10 mouse cellular contexts compared by ENCODE assay signal in the genomic region with DNA sequence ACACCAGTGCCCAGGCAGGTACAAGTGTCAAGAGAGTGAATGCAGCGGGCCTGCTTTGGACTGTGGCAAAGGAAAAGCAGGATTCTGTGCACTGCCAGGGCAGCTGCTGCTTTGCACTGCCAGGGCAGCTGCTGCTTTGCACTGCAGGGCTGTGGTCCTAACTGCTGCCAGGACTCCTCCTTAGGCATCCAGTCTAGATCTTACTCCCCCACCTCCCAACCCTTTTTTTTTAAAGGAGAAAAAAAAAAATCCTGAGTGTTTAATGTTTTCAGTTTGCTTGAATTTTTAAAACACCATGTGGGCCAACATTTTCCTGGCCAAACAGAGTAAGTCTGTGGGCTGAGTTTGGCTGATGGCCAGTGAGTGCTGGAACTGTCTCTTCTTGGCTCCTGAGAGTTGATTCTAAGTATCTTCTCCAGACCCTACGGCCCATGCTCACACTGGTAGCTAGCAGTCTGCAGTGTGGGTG. TPM values are rescaled to one million over a fixed set of nuclear protein-coding genes. Genes with fewer than 3 reads are reported as not detected.
DNase-seq lines count a peak whose midpoint lies in the region; ATAC-seq and TF ChIP-seq lines count a peak whose summit lies in the region.
"Had no signal": no experiment of that assay in that cellular context is flagged by ENCODE, and none has a peak within 500 bp of the region (broad histone marks: within the 10 kb centered on the region; RNA-seq: fewer than 3 reads in every experiment).

No protein-coding gene starts in this region.

- TF ChIP-seq CTCF in liver, adult 2 months (IDR thresholded peaks at IDR 0.05; ENCODE audit: low read depth, low read length), result no peak
- TF ChIP-seq CTCF in liver, postnatal 0 days (IDR thresholded peaks at IDR 0.05; ENCODE audit: low read depth), result no peak

- ATAC-seq in liver, postnatal 0 days, result no peak
- peak; percentile 65; the same call in 1 of the 2 replicates for ATAC-seq in embryonic facial prominence, embryonic 15.5 days (ENCODE audit: insufficient number of reproducible peaks, low FRiP score, low TSS enrichment, low read depth)
- peak; percentile 64; the same call in 1 of the 2 replicates for ATAC-seq in heart, embryonic 15.5 days (replicated peaks; ENCODE audit: insufficient number of reproducible peaks, insufficient read depth, low FRiP score, low read depth)
- ATAC-seq in megakaryocyte-erythroid progenitor cell, adult 5-6 weeks (replicated peaks; ENCODE audit: low FRiP score, low TSS enrichment, poor library complexity, severe bottlenecking), result peak; percentile 71
- ATAC-seq: Patski had no signal

- H3K79me2 ChIP-seq in liver, adult 2 months (ENCODE audit: control insufficient read depth, insufficient read depth, low read length), result no peaks in the 10 kb centered on the region; the same call in 1 of the 2 replicates

- peak; percentile 36 for DNase-seq in liver, adult 2 months (ENCODE audit: extremely low read depth, low read depth, low spot score)
- DNase-seq in liver, postnatal 0 days, result no peak
- peak; percentile 31 to 66 for DNase-seq in layer of hippocampus, adult 18-20 months (ENCODE audit: low spot score in 2 of 2)
- peak; percentile 34 for DNase-seq in urinary bladder, postnatal 25 days (ENCODE audit: low spot score)
- no peak for DNase-seq in thymus, postnatal 25 days

- no peaks in the 10 kb centered on the region; the same call in 1 of the 2 replicates for H3K4me1 ChIP-seq in liver, adult 2 months (ENCODE audit: control insufficient read depth, insufficient read depth, low read length)
- peaks cover 4% of the 10 kb centered on the region for H3K4me1 ChIP-seq in liver, postnatal 0 days (ENCODE audit: insufficient read depth)
- peaks cover 11% of the 10 kb centered on the region for H3K4me1 ChIP-seq in embryonic facial prominence, embryonic 15.5 days
- peaks cover 28% of the 10 kb centered on the region for H3K4me1 ChIP-seq in heart, embryonic 15.5 days (replicated peaks)
- H3K4me1 ChIP-seq: neural tube, embryonic 12.5 days had no signal

- H3K27me3 ChIP-seq in liver, adult 2 months (ENCODE audit: control insufficient read depth, insufficient read depth, low read length), result no peaks in the 10 kb centered on the region
- H3K27me3 ChIP-seq in liver, postnatal 0 days (ENCODE audit: insufficient read depth, low read length), result no peaks in the 10 kb centered on the region
- H3K27me3 ChIP-seq in embryonic facial prominence, embryonic 15.5 days, result no peaks in the 10 kb centered on the region
- no peaks in the 10 kb centered on the region for H3K27me3 ChIP-seq in heart, embryonic 15.5 days
- H3K27me3 ChIP-seq: neural tube, embryonic 12.5 days; Patski had no signal

- no peak for TF ChIP-seq POLR2A in liver, adult 2 months (IDR thresholded peaks at IDR 0.05; ENCODE audit: extremely low read depth, insufficient read depth, low read length)

- no peak overlapping the region for H3K9ac ChIP-seq in liver, adult 2 months (ENCODE audit: low read depth, low read length)
- no peak overlapping the region for H3K9ac ChIP-seq in liver, postnatal 0 days (replicated peaks)
- H3K9ac ChIP-seq in embryonic facial prominence, embryonic 15.5 days, result no peak overlapping the region
- H3K9ac ChIP-seq in heart, embryonic 15.5 days, result no peak overlapping the region
- H3K9ac ChIP-seq: neural tube, embryonic 12.5 days had no signal

- TF ChIP-seq EP300 in liver, postnatal 0 days (IDR thresholded peaks at IDR 0.05; ENCODE audit: low read depth), result no peak

- H3K4me2 ChIP-seq in liver, postnatal 0 days (ENCODE audit: low read depth, low read length), result no peak overlapping the region
- H3K4me2 ChIP-seq in embryonic facial prominence, embryonic 15.5 days (replicated peaks), result no peak overlapping the region
- H3K4me2 ChIP-seq in heart, embryonic 15.5 days, result no peak overlapping the region
- H3K4me2 ChIP-seq: neural tube, embryonic 12.5 days had no signal

- no peaks in the 10 kb centered on the region for H3K36me3 ChIP-seq in liver, adult 2 months (ENCODE audit: control insufficient read depth, insufficient read depth, low read length)
- no peaks in the 10 kb centered on the region for H3K36me3 ChIP-seq in liver, postnatal 0 days (replicated peaks; ENCODE audit: insufficient read depth, low read length)
- H3K36me3 ChIP-seq in embryonic facial prominence, embryonic 15.5 days, result no peaks in the 10 kb centered on the region
- H3K36me3 ChIP-seq in heart, embryonic 15.5 days, result no peaks in the 10 kb centered on the region
- H3K36me3 ChIP-seq: neural tube, embryonic 12.5 days had no signal

- H3K9me3 ChIP-seq in liver, postnatal 0 days (ENCODE audit: low read length), result no peaks in the 10 kb centered on the region
- H3K9me3 ChIP-seq in embryonic facial prominence, embryonic 15.5 days (replicated peaks), result no peaks in the 10 kb centered on the region
- H3K9me3 ChIP-seq in heart, embryonic 15.5 days (replicated peaks), result no peaks in the 10 kb centered on the region
- H3K9me3 ChIP-seq: neural tube, embryonic 12.5 days had no signal

- H3K4me3 ChIP-seq in liver, adult 2 months (ENCODE audit: insufficient read depth, low read depth, low read length), result no peak overlapping the region
- H3K4me3 ChIP-seq in liver, postnatal 0 days (ENCODE audit: low read depth, low read length), result no peak overlapping the region
- no peak overlapping the region for H3K4me3 ChIP-seq in embryonic facial prominence, embryonic 15.5 days (replicated peaks)
- H3K4me3 ChIP-seq in heart, embryonic 15.5 days, result no peak overlapping the region
- H3K4me3 ChIP-seq: neural tube, embryonic 12.5 days had no signal

- WGBS in liver, adult 2 months, result 19% methylated on average over 2 of the region's 2 CpGs
- 78% methylated on average over 2 of the region's 2 CpGs for WGBS in liver, postnatal 0 days (ENCODE audit: insufficient replicate concordance)
- 36% methylated on average over 2 of the region's 2 CpGs for WGBS in embryonic facial prominence, embryonic 15.5 days
- 29% methylated on average over 2 of the region's 2 CpGs for WGBS in heart, embryonic 15.5 days

- no peak overlapping the region for H3K27ac ChIP-seq in liver, adult 2 months (replicated peaks; ENCODE audit: insufficient read depth, low read depth, low read length)
- H3K27ac ChIP-seq in liver, postnatal 0 days (ENCODE audit: low read depth), result no peak overlapping the region
- H3K27ac ChIP-seq in embryonic facial prominence, embryonic 15.5 days (replicated peaks), result peak overlapping the region; percentile 28
- H3K27ac ChIP-seq in heart, embryonic 15.5 days, result peak overlapping the region; percentile 50
- H3K27ac ChIP-seq: neural tube, embryonic 12.5 days had no signal

RNA-seq across cellular contexts. Expression of gene BC052040, which starts 11.2 kb away (rescaled TPM):
- total RNA-seq in liver, adult 2 months (2014; rRNA removed), result 2.5 and 2.7 TPM in 2 replicates
- polyA plus RNA-seq in liver, adult 2 months (2012; rRNA removed), result 1.6 and 2.1 TPM in 2 replicates
- 4.1 and 4.4 TPM in 2 replicates for polyA plus RNA-seq in liver, postnatal 0 days (2015; fragmentation: Nextera tagmentation; extraction: Ambion mirVana)
- 9.8 and 11.5 TPM in 2 replicates for polyA plus RNA-seq in embryonic facial prominence, embryonic 15.5 days (2015; fragmentation: Nextera tagmentation; extraction: Ambion mirVana)
- 9.8 and 11.4 TPM in 2 replicates for polyA plus RNA-seq in heart, embryonic 15.5 days (2015; fragmentation: Nextera tagmentation; extraction: Ambion mirVana)
- 1 to 10 TPM; 7.4 to 7.6 TPM for total RNA-seq in layer of hippocampus, adult 18-20 months (2021)
- total RNA-seq in megakaryocyte-erythroid progenitor cell, adult 5-6 weeks (2014; fragmentation: Nextera tagmentation), result 18.7 and 21.7 TPM in 2 replicates
- total RNA-seq in megakaryocyte-erythroid progenitor cell, adult 5-6 weeks (2017), result 7.9 and 8.5 TPM in 2 replicates

Comparison
In these comparisons a context has a peak if more than half of its experiments do, and no peak if none do; other contexts are left out.
1. DNase-seq: peak in liver, adult 2 months (single experiment), layer of hippocampus, adult 18-20 months (2 of 2) and urinary bladder, postnatal 25 days (single experiment); none in liver, postnatal 0 days (single experiment) and thymus, postnatal 25 days (single experiment).
2. H3K27ac ChIP-seq: peak in embryonic facial prominence, embryonic 15.5 days (single experiment) and heart, embryonic 15.5 days (single experiment); none in liver, adult 2 months (single experiment) and liver, postnatal 0 days (single experiment).